Mouse (Mus musculus) embryonic facial prominence, embryonic 15.5 days (tissue): Measurements from ENCODE around the gene 1110032F04Rik. TPM values are rescaled to one million over a fixed set of nuclear protein-coding genes. Genes with fewer than 3 reads are reported as not detected.

Experiments used
- polyA plus RNA-seq: library from polyadenylated mRNA; unstranded; fragments of >200 nt; fragmentation: Nextera tagmentation; extraction: Ambion mirVana; gene quantifications from 2 replicates; pipeline ENCODE4 v1.2.1, GENCODE M21; 2015

The 1110032F04Rik gene
- polyA plus RNA-seq, 1 experiment from 2014 or later, result 1.2 TPM

Other genes starting within 250 kb of the 1110032F04Rik start
- gene Il12a, start 178.9 kb upstream of the 1110032F04Rik start, polyA plus RNA-seq, result 0.77 and 1.00 TPM in 2 replicates
- 16.7 and 19.6 TPM in 2 replicates for gene Ift80, start 135.0 kb downstream of the 1110032F04Rik start, polyA plus RNA-seq
- 143 and 144 TPM in 2 replicates for gene Smc4, start 135.2 kb downstream of the 1110032F04Rik start, polyA plus RNA-seq
- gene Trim59, start 175.2 kb downstream of the 1110032F04Rik start, polyA plus RNA-seq, result 77.5 and 86.0 TPM in 2 replicates